Mouse (Mus musculus) kidney, adult 8-10 months (tissue): ENCODE measurements at regions not wholly inside any gene's neighbourhood (a gene's known extent, or its start where the extent isn't known, plus 50 kb on each side); places are given as distances from the start of the nearest gene placed in this dataset.

Experiments used
- DNase-seq, 2 experiments: peaks; one replicate each; pipeline ENCODE4 v3.0.0; 2022

- DNase-seq: no peak
Observed at GRCm38 (mm10) chr13:92911660-92912284, 67.2 kb downstream of the Mtx3 start.

GRCm38 (mm10) chr13:92912661-92913060 lies 68.1 kb downstream of the Mtx3 start:
- no peak for DNase-seq

- no peak for DNase-seq
Observed at GRCm38 (mm10) chr13:92914631-92915030, 70.1 kb downstream of the Mtx3 start.

- DNase-seq: no peak
Observed at GRCm38 (mm10) chr13:92915221-92915839, 70.8 kb downstream of the Mtx3 start.

GRCm38 (mm10) chr13:92915948-92916710 lies 71.6 kb downstream of the Mtx3 start:
- DNase-seq: no peak

GRCm38 (mm10) chr13:92919882-92920281 lies 75.3 kb downstream of the Mtx3 start:
- no peak for DNase-seq

GRCm38 (mm10) chr13:92921936-92922335 lies 77.4 kb downstream of the Mtx3 start:
- DNase-seq: no peak

- no peak for DNase-seq
Observed at GRCm38 (mm10) chr13:92923496-92923895, 78.9 kb downstream of the Mtx3 start.

GRCm38 (mm10) chr13:92924021-92924420 lies 79.5 kb downstream of the Mtx3 start:
- no peak for DNase-seq

- DNase-seq: no peak
Observed at GRCm38 (mm10) chr13:92925196-92925595, 80.6 kb downstream of the Mtx3 start.

- no peak for DNase-seq
Observed at GRCm38 (mm10) chr13:92928551-92928950, 84.0 kb downstream of the Mtx3 start.

- no peak for DNase-seq
Observed at GRCm38 (mm10) chr13:92931696-92932095, 87.1 kb downstream of the Mtx3 start.

GRCm38 (mm10) chr13:92939032-92939431 lies 94.5 kb downstream of the Mtx3 start:
- DNase-seq: no peak

GRCm38 (mm10) chr13:92940610-92941009 lies 96.0 kb downstream of the Mtx3 start:
- no peak for DNase-seq

GRCm38 (mm10) chr13:92948560-92948959 lies 104.0 kb downstream of the Mtx3 start:
- DNase-seq: no peak

GRCm38 (mm10) chr13:92960031-92960430 lies 115.5 kb downstream of the Mtx3 start:
- no peak for DNase-seq

GRCm38 (mm10) chr13:92962625-92963024 lies 118.1 kb downstream of the Mtx3 start:
- DNase-seq: no peak

GRCm38 (mm10) chr13:92963351-92963895 lies 118.9 kb downstream of the Mtx3 start:
- no peak for DNase-seq

GRCm38 (mm10) chr13:92964213-92964743 lies 119.7 kb downstream of the Mtx3 start:
- DNase-seq: no peak

- DNase-seq: no peak
Observed at GRCm38 (mm10) chr13:92967025-92967610, 122.6 kb downstream of the Mtx3 start.

GRCm38 (mm10) chr13:92969579-92969978 lies 125.0 kb downstream of the Mtx3 start:
- no peak for DNase-seq

- DNase-seq: no peak
Observed at GRCm38 (mm10) chr13:92972891-92973290, 128.3 kb downstream of the Mtx3 start.

GRCm38 (mm10) chr13:92973791-92974190 lies 129.2 kb downstream of the Mtx3 start:
- DNase-seq: no peak
